Mouse (Mus musculus) heart, postnatal 0 days (tissue): ENCODE results near the gene Wnk4. TPM values are rescaled to one million over a fixed set of nuclear protein-coding genes. Genes with fewer than 3 reads are reported as not detected.

Experiments used
- ATAC-seq: fragments of 200-750 bp; cut with Nextera tagmentation; 2 replicates; pipeline ENCODE4 v1.8.0; 2017; ENCODE audit warnings: low read depth, moderate number of reproducible peaks, moderate library complexity; ENCODE audit not compliant: insufficient read depth
- DNase-seq: peaks from one replicate; pipeline ENCODE4 v3.0.0-alpha.2; 2016; ENCODE audit warnings: low spot score
- H3K27ac ChIP-seq: fragments of 300-500 bp; sonication (generic); 2 replicates; pipeline ENCODE4 v1.5.1; 2014; ENCODE audit warnings: low read depth, mild to moderate bottlenecking
- H3K27me3 ChIP-seq: fragments of 300-500 bp; sonication (generic); 2 replicates; pipeline ENCODE4 v1.6.1; 2014; ENCODE audit warnings: low read length, mixed read lengths; ENCODE audit not compliant: control insufficient read depth, insufficient read depth
- H3K36me3 ChIP-seq: fragments of 300-500 bp; sonication (generic); replicated peaks from 2 replicates; pipeline ENCODE4 v1.6.1; 2014; ENCODE audit warnings: low read length, mixed read lengths; ENCODE audit not compliant: control insufficient read depth, insufficient read depth
- H3K4me1 ChIP-seq: fragments of 300-500 bp; sonication (generic); 2 replicates; pipeline ENCODE4 v1.6.1; 2014; ENCODE audit warnings: antibody characterized with exemption; ENCODE audit not compliant: control insufficient read depth, insufficient read depth
- H3K4me2 ChIP-seq: fragments of 300-500 bp; sonication (generic); 2 replicates; pipeline ENCODE4 v1.6.1; 2014; ENCODE audit warnings: low read depth, mild to moderate bottlenecking, low read length, moderate library complexity
- H3K4me3 ChIP-seq: fragments of 300-500 bp; sonication (generic); 2 replicates; pipeline ENCODE4 v1.5.1; 2014; ENCODE audit warnings: low read depth, low read length
- H3K9ac ChIP-seq: fragments of 300-500 bp; sonication (generic); replicated peaks from 2 replicates; pipeline ENCODE4 v1.6.1; 2014; ENCODE audit warnings: low read depth, low read length, mixed read lengths
- H3K9me3 ChIP-seq: fragments of 300-500 bp; sonication (generic); replicated peaks from 2 replicates; pipeline ENCODE4 v1.6.1; 2016; ENCODE audit warnings: low read length; ENCODE audit not compliant: control insufficient read depth
- CTCF ChIP-seq: IDR thresholded peaks from 2 replicates; pipeline ENCODE4 v1.5.1; 2016; ENCODE audit warnings: antibody characterized with exemption, control low read depth, low read depth
- EP300 ChIP-seq: IDR thresholded peaks from 2 replicates; pipeline ENCODE4 v1.6.1; 2016; ENCODE audit warnings: antibody characterized with exemption, low read depth
- WGBS: fragments of 180-500 bp; shearing (Covaris S2); extraction: QIAGEN DNeasy Blood & Tissue Kit; methylation state at CpG from one replicate; pipeline ENCODE4 v1.1.7; 2014; 5-methylcytosine and 5-hydroxymethylcytosine counted together
- polyA plus RNA-seq: library from polyadenylated mRNA; unstranded; fragments of >200 nt; fragmentation: Nextera tagmentation; extraction: Ambion mirVana; gene quantifications from 2 replicates; pipeline ENCODE4 v1.2.1, GENCODE M21; 2015
- total RNA-seq: library from RNA; depleted of rRNA; stranded (reverse); fragments of >200 nt; gene quantifications from 2 replicates; pipeline ENCODE4 v1.2.3, GENCODE M21; 2014; ENCODE audit warnings: low replicate concordance

The Wnk4 gene
- total and polyA plus RNA-seq, 2 experiments from 2014 or later: 3.2 to 4.0 TPM

- Histone ChIP-seq H3K4me2 (peak within 1 kb of the TSS; percentile 79), H3K4me3 (peak within 1 kb of the TSS; percentile 62), H3K9ac (peak within 1 kb of the TSS; percentile 70), H3K27me3 (peaks cover 23% of the 10 kb centered on the region), H3K9me3 (no peaks in the 10 kb centered on the region), H3K4me1 (0 out of 2 replicates have a peak, but pooled peaks cover 8% of the 10 kb centered on the region), H3K36me3 (no peaks in the 10 kb centered on the region), H3K27ac (peak within 1 kb of the TSS; percentile 88)
- DNase-seq: no peak
- TF ChIP-seq EP300 (0 out of 2 replicates have a peak, but pooled peaks have one; percentile 17), CTCF (0 out of 2 replicates have a peak, but pooled peaks have one; percentile 0)
- under 1% methylated on average over 59 of the region's 63 CpGs for WGBS
- ATAC-seq: peak; percentile 64
Observed at GRCm38 (mm10) chr11:101245855-101246701, 14.3 kb upstream of the Wnk4 start, which contains the start of gene Ramp2. Ramp2 (plus strand) TSS chr11:101246028.

- Histone ChIP-seq H3K4me1 (0 out of 2 replicates have a peak, but pooled peaks cover 8% of the 10 kb centered on the region), H3K27me3 (peaks cover 23% of the 10 kb centered on the region), H3K36me3 (no peaks in the 10 kb centered on the region), H3K4me3 (peak overlapping the region; percentile 62), H3K9me3 (no peaks in the 10 kb centered on the region), H3K4me2 (peak overlapping the region; percentile 79), H3K9ac (peak overlapping the region; percentile 70), H3K27ac (peak overlapping the region; percentile 88)
- WGBS: 13% methylated on average over 7 of the region's 7 CpGs
- DNase-seq (no peak), ATAC-seq (peak; percentile 45)
- TF ChIP-seq EP300 (no peak), CTCF (no peak)
Observed at GRCm38 (mm10) chr11:101246702-101247012, 13.7 kb upstream of the Wnk4 start.

- TF ChIP-seq CTCF (no peak), EP300 (no peak)
- Histone ChIP-seq H3K9me3 (no peaks in the 10 kb centered on the region), H3K4me2 (peak overlapping the region; percentile 79), H3K27me3 (peaks cover 23% of the 10 kb centered on the region), H3K36me3 (no peaks in the 10 kb centered on the region), H3K4me3 (peak overlapping the region; percentile 62), H3K4me1 (peaks cover 11% of the 10 kb centered on the region; the same call in 1 of the 2 replicates), H3K27ac (peak overlapping the region; percentile 88), H3K9ac (peak overlapping the region; percentile 70)
- no peak for ATAC-seq
- WGBS: 70% methylated on average over 6 of the region's 6 CpGs
- no peak for DNase-seq
Observed at GRCm38 (mm10) chr11:101247521-101248030, 12.8 kb upstream of the Wnk4 start.

- DNase-seq (peak; percentile 72), ATAC-seq (peak; percentile 48)
- 26% methylated on average over 14 of the region's 14 CpGs for WGBS
- peaks cover 23% of the 10 kb centered on the region for H3K27me3 ChIP-seq
- H3K4me2 ChIP-seq: peak overlapping the region; percentile 79
- H3K27ac ChIP-seq: peak overlapping the region; percentile 88
- H3K36me3 ChIP-seq: no peaks in the 10 kb centered on the region
- TF ChIP-seq CTCF (peak; percentile 71), EP300 (peak; percentile 95)
- no peak overlapping the region for H3K9ac ChIP-seq
- peaks cover 15% of the 10 kb centered on the region; the same call in 1 of the 2 replicates for H3K4me1 ChIP-seq
- peak overlapping the region; percentile 62 for H3K4me3 ChIP-seq
- no peaks in the 10 kb centered on the region for H3K9me3 ChIP-seq
Observed at GRCm38 (mm10) chr11:101248258-101248994, 11.9 kb upstream of the Wnk4 start.

GRCm38 (mm10) chr11:101251031-101251430 is 9.3 kb upstream of the Wnk4 start:
- ATAC-seq (no peak), DNase-seq (no peak)
- 66% methylated on average over 2 of the region's 2 CpGs for WGBS
- Histone ChIP-seq H3K9ac (no peak overlapping the region), H3K9me3 (no peaks in the 10 kb centered on the region), H3K4me1 (peaks cover 20% of the 10 kb centered on the region), H3K4me3 (no peak overlapping the region), H3K27me3 (peaks cover 14% of the 10 kb centered on the region), H3K27ac (no peak overlapping the region), H3K36me3 (no peaks in the 10 kb centered on the region), H3K4me2 (no peak overlapping the region)
- TF ChIP-seq EP300 (no peak), CTCF (no peak)
